Mouse (Mus musculus): ENCODE results near the gene Tamm41. TPM values are rescaled to one million over a fixed set of nuclear protein-coding genes. Genes with fewer than 3 reads are reported as not detected.

Gene Tamm41
- polyA plus RNA-seq (2012; rRNA removed; ENCODE audit: low replicate concordance) = 19.5 and 27.8 TPM in 2 replicates

DNA sequence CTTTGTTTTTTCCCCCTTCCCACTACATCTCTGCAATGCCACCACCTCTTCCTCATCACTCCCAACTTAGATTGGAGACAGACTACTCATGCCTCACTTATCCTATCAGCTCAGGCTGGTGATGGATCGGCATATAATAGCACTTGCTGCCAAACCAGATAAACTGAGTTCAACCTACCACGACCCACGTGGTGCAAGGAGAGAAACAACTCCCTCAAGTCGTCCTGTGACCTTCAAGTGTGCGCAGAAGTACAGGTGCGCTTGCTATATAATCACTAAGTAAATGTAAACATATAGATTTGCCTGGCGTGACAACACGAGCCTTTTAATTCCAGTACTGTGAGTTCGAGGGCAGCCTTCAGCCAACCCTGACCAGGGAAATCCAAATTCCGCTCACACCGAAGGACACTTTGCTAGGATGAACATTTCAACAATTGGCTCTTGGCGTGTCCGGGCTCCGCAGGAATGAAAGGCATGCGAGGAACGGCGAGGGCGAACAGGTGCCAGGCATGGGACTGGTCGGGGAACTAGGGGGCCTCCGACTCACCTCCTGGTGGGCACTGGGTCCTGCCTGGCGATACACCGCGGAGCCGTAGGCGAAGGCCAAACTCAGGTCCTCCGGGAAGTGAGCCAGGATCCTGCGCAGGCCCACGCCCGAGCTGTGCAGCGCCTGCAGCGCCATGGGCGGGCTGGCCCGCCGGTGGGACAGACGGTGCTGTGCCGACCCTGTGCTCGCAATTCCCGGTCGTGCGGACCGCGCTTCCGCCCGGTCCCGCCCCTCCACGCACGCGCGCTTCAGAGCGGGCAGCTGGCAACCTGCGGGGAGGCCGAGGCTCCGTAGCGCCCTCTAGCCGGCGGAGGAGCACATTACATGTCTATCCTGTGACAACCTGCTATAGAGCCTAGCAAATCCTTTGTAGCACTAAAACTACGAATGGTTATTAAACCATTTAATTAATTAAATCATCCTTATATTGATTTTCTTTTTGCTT, at the start of gene Tamm41:
Gene Tamm41, minus strand, starts transcription at position 774 of the 992 bp plus-strand sequence.

DNA sequence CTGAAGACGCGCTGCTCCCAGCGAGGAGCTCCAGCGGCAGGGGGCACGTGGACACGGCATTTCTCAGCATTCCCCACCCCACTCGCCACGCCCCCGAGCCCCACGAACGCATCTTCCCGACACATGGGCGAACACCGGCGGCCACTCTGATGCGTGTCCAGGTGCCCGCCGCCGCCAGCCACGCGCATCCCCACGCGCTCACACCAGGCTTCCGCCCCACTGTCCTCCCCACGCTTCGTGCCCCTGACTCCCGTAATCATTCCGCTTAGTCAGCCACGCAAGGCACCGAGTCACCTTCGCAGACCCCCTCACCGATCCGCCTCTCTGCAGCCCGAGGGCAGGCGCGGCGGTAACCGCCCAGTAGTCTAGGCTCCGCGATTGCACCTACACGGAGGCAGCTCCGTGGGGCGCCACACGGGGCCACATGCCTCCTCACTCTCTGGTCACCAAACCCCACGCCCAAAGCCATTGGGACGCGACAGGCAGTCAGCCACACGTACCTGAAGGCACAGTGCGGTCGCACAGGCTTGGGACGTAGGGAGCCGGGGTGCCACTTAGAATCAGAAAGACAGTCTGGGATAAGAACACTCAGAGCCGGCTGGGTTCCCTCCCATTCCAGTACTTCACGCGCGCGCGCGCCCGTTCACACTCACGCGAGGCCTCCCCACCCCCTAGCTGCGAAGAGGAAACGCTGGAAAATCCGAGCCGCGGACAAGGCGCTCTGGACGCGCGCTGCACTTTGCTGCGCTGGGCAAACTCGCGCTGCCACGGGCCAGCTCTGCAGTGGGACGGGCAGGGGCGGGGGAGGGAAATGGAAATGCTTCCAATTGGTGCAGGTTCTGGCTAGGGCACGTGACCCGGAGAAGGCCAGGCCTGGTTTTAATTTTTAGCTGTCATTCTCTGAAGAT, 68.2 kb downstream of the Tamm41 start, which contains the start of gene Vgll4:
Gene Vgll4, minus strand, starts transcription at position 782 of the 908 bp plus-strand sequence.

Other genes with a start within 250 kb of the Tamm41 start
- 66.2 and 88.1 TPM in 2 replicates for gene Vgll4, start 67.9 kb downstream of the Tamm41 start, polyA plus RNA-seq (2012; rRNA removed; ENCODE audit: low replicate concordance)
- gene Syn2, start 97.0 kb upstream of the Tamm41 start, polyA plus RNA-seq (2012; rRNA removed; ENCODE audit: low replicate concordance) = 26.3 and 40.1 TPM in 2 replicates
- not detected in 2 replicates for gene Gm17482, start 189.5 kb upstream of the Tamm41 start, polyA plus RNA-seq (2012; rRNA removed; ENCODE audit: low replicate concordance)
- 36.6 and 39.4 TPM in 2 replicates for gene Timp4, start 214.3 kb upstream of the Tamm41 start, polyA plus RNA-seq (2012; rRNA removed; ENCODE audit: low replicate concordance)